Mouse (Mus musculus) MEL (cell line): ENCODE measurements around the gene Sgms1. TPM values are rescaled to one million over a fixed set of nuclear protein-coding genes. Genes with fewer than 3 reads are reported as not detected.

ENCODE experiments used
- DNase-seq: peaks from one replicate; pipeline ENCODE4 v3.0.0; 2011; ENCODE audit warnings: low read depth, low spot score
- H3K27ac ChIP-seq: 2 replicates; pipeline ENCODE4 v1.5.1; 2012; ENCODE audit warnings: low read depth, mild to moderate bottlenecking, control low read depth, low read length, moderate library complexity; ENCODE audit not compliant: control insufficient read depth
- H3K27me3 ChIP-seq, 2 experiments: fragments of 150-350 bp in 1 of 2; sonication (generic) in 1 of 2; 2 replicates each; pipeline ENCODE4 v1.6.1; 2012; ENCODE audit warnings: low read length in 2 of 2, mild to moderate bottlenecking in 2 of 2, improper control_type of control experiment in 1 of 2, moderate library complexity in 1 of 2; ENCODE audit not compliant: insufficient read depth in 2 of 2, control insufficient read depth in 1 of 2
- H3K36me3 ChIP-seq, 2 experiments: 2 replicates each; pipeline ENCODE4 v1.6.1; 2012 to 2014; ENCODE audit warnings: low read length in 2 of 2, improper control_type of control experiment in 1 of 2, inconsistent platforms in 1 of 2, mild to moderate bottlenecking in 1 of 2; ENCODE audit not compliant: insufficient read depth in 2 of 2, control insufficient read depth in 1 of 2
- H3K4me1 ChIP-seq, 2 experiments: fragments of 150-350 bp in 1 of 2; sonication (generic) in 1 of 2; 2 replicates each; pipeline ENCODE4 v1.6.1; 2012; ENCODE audit warnings: low read length in 2 of 2, improper control_type of control experiment in 1 of 2, mild to moderate bottlenecking in 1 of 2; ENCODE audit not compliant: insufficient read depth in 2 of 2, control insufficient read depth in 1 of 2
- H3K4me3 ChIP-seq, 2 experiments: fragments of 150-350 bp in 1 of 2; sonication (generic) in 1 of 2; 2 replicates each; pipeline ENCODE4 v1.5.1; 2012; ENCODE audit warnings: low read depth in 2 of 2, low read length in 2 of 2, mild to moderate bottlenecking in 2 of 2, moderate library complexity in 2 of 2, control low read depth in 1 of 2, improper control_type of control experiment in 1 of 2; ENCODE audit not compliant: control insufficient read depth in 1 of 2, insufficient read depth in 1 of 2
- H3K79me2 ChIP-seq: 2 replicates; pipeline ENCODE4 v1.6.1; 2012; ENCODE audit warnings: mild to moderate bottlenecking, low read length, moderate library complexity; ENCODE audit not compliant: control insufficient read depth, poor library complexity, insufficient read depth
- H3K9ac ChIP-seq: 2 replicates; pipeline ENCODE4 v1.6.1; 2012; ENCODE audit warnings: low read depth, mild to moderate bottlenecking, control low read depth, low read length, moderate library complexity; ENCODE audit not compliant: control insufficient read depth, poor library complexity, severe bottlenecking
- H3K9me3 ChIP-seq: fragments of 150-350 bp; sonication (generic); replicated peaks from 2 replicates; pipeline ENCODE4 v1.6.1; 2012; ENCODE audit warnings: mild to moderate bottlenecking, low read length, improper control_type of control experiment, moderate library complexity; ENCODE audit not compliant: insufficient read depth
- GABPA ChIP-seq: IDR thresholded peaks from 2 replicates; pipeline ENCODE4 v1.6.1; 2012; ENCODE audit warnings: low read depth, mild to moderate bottlenecking, inconsistent platforms, low read length, improper control_type of control experiment, moderate library complexity
- HCFC1 ChIP-seq: IDR thresholded peaks from 2 replicates; pipeline ENCODE4 v1.6.1; 2012; ENCODE audit warnings: low read depth, mild to moderate bottlenecking, inconsistent platforms, low read length, improper control_type of control experiment, moderate library complexity
- JUND ChIP-seq: IDR thresholded peaks from 2 replicates; pipeline ENCODE4 v1.6.1; 2011; ENCODE audit warnings: low read depth, mild to moderate bottlenecking, improper control_type of control experiment, low read length
- KAT2A ChIP-seq: conservative IDR thresholded peaks from 2 replicates; pipeline ENCODE4 v1.6.1; 2012; ENCODE audit warnings: low read depth, low read length, improper control_type of control experiment, inconsistent platforms
- MAFK ChIP-seq: IDR thresholded peaks from 2 replicates; pipeline ENCODE4 v1.6.1; 2011; ENCODE audit warnings: low read depth, mild to moderate bottlenecking, low read length, improper control_type of control experiment, borderline replicate concordance
- MAX ChIP-seq: IDR thresholded peaks from 2 replicates; pipeline ENCODE4 v1.6.1; 2011; ENCODE audit warnings: low read length, improper control_type of control experiment
- SIN3A ChIP-seq: IDR thresholded peaks from 2 replicates; pipeline ENCODE4 v1.6.1; 2012; ENCODE audit warnings: low read length, improper control_type of control experiment, inconsistent platforms
- SMC3 ChIP-seq: IDR thresholded peaks from 2 replicates; pipeline ENCODE4 v1.6.1; 2011; ENCODE audit warnings: low read depth, low read length, improper control_type of control experiment
- TBP ChIP-seq: IDR thresholded peaks from 2 replicates; pipeline ENCODE4 v1.8.0; 2011; ENCODE audit warnings: low read depth, low read length, improper control_type of control experiment
- polyA plus RNA-seq, 2 experiments: library from polyadenylated mRNA; stranded (reverse) in 1 of 2; unstranded in 1 of 2; fragments of >175 nt in 1 of 2; fragments of >200 nt in 1 of 2; gene quantifications; 2 replicates each; pipeline versions ENCODE4 v1.2.1 to v1.2.4; 2012; ENCODE audit warnings: low replicate concordance in 2 of 2, low read depth in 1 of 2; ENCODE audit not compliant: insufficient read length in 2 of 2, insufficient read depth in 1 of 2, missing spikeins in 1 of 2
- total RNA-seq: library from RNA; depleted of rRNA; stranded (reverse); fragments of 300-350 nt; gene quantifications from 2 replicates; pipeline ENCODE4 v1.2.3, GENCODE M21; 2012

Sgms1 gene
- total and polyA plus RNA-seq, 3 experiments = 16.3 to 18.5 TPM; not detected in 1

DNA sequence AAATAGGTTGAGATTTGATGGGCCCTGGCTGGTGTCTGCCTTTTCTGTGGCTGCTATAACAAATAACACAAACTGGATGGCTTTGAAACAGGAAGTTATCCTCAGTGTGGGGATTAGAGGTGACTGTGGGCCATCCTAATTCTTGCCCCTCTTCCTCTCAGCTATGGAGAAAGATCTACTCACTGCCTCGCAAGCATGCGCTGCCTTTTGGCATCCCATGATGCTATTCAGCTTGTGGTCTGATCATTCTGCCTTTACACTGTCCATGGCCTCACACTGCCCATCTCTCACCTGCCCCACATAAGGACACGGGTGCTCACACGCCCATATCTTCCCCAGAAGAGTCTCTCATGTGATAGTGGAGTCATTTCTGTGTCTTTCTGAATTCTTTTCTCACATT, 213.5 kb downstream of the Sgms1 start:
- H3K4me1 ChIP-seq = peaks cover 36 to 51% of the 10 kb centered on the region in 2 experiments
- H3K27ac ChIP-seq = no peak overlapping the region; the same call in 1 of the 2 replicates
- H3K79me2 ChIP-seq = peaks cover 5% of the 10 kb centered on the region; the same call in 1 of the 2 replicates
- DNase-seq = no peak
- H3K4me3 ChIP-seq = no peak overlapping the region
- peaks cover 0 to 51% of the 10 kb centered on the region in 2 experiments; a peak in 2 of 4 replicates for H3K36me3 ChIP-seq
- H3K9ac ChIP-seq = no peak overlapping the region
- no peaks in the 10 kb centered on the region for H3K9me3 ChIP-seq
- H3K27me3 ChIP-seq = no peaks in the 10 kb centered on the region
- TF ChIP-seq MAFK (no peak), TBP (no peak), SMC3 (no peak), HCFC1 (no peak), MAX (no peak)

DNA sequence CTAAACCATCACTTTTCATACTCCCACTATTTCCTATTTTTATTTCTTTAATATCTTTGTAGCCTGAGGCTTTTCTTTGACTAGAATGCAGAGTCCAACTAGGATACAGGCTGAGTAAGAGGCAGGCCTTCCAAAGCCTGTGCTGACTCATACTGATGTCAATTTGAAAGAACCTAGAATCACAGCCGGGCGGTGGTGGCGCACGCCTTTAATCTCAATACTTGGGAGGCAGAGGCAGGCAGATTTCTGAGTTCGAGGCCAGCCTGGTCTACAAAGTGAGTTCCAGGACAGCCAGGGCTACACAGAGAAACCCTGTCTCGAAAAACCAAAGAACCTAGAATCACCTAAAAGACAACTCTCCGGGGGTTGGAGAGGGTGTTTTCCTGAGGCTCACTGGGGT, 214.5 kb downstream of the Sgms1 start:
- no peak for TF ChIP-seq SIN3A
- TF ChIP-seq JUND = no peak
- peaks cover 0 to 46% of the 10 kb centered on the region in 2 experiments; a peak in 2 of 4 replicates for H3K36me3 ChIP-seq
- H3K79me2 ChIP-seq = peaks cover 1% of the 10 kb centered on the region; the same call in 1 of the 2 replicates
- no peak overlapping the region for H3K4me3 ChIP-seq
- no peaks in the 10 kb centered on the region for H3K9me3 ChIP-seq
- DNase-seq = no peak
- H3K27me3 ChIP-seq = no peaks in the 10 kb centered on the region
- peaks cover 30 to 44% of the 10 kb centered on the region in 2 experiments for H3K4me1 ChIP-seq
- H3K27ac ChIP-seq = no peak overlapping the region; the same call in 1 of the 2 replicates
- no peak overlapping the region for H3K9ac ChIP-seq

DNA sequence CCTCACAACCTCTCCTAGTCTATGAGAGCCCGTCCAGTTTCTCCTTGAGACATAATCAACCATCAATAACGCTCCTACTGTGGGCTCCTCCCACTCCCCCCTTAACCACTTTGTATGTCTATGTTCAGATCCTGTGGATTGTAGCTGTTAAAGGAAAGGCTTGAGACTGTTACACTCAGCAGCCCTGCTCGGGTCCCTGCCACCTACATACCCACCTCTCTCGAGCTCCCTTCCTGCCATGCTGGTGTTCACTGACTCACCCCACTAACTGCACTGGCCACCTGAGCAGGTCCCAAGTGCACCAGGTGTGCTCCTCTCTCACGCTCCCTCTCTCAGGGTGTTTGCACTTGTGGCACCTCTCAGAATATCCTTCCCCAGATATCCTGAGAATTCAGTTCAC, 215.0 kb downstream of the Sgms1 start:
- Histone ChIP-seq H3K27me3 (no peaks in the 10 kb centered on the region), H3K36me3 (peaks cover 0 to 46% of the 10 kb centered on the region in 2 experiments; a peak in 2 of 4 replicates), H3K9me3 (no peaks in the 10 kb centered on the region), H3K4me3 (no peak overlapping the region), H3K4me1 (peaks cover 30 to 44% of the 10 kb centered on the region in 2 experiments), H3K9ac (peak overlapping the region; percentile 57; the same call in 1 of the 2 replicates), H3K79me2 (peaks cover under 1% of the 10 kb centered on the region), H3K27ac (peak overlapping the region; percentile 97)
- no peak for DNase-seq
- no peak for TF ChIP-seq KAT2A
- no peak for TF ChIP-seq GABPA
